Mouse (Mus musculus) retina, postnatal 1 day (tissue): ENCODE data around the gene Gbgt1.

Source experiments
- DNase-seq: peaks from one replicate; pipeline ENCODE4 v3.0.0-alpha.2; 2012

Gbgt1 gene

DNA sequence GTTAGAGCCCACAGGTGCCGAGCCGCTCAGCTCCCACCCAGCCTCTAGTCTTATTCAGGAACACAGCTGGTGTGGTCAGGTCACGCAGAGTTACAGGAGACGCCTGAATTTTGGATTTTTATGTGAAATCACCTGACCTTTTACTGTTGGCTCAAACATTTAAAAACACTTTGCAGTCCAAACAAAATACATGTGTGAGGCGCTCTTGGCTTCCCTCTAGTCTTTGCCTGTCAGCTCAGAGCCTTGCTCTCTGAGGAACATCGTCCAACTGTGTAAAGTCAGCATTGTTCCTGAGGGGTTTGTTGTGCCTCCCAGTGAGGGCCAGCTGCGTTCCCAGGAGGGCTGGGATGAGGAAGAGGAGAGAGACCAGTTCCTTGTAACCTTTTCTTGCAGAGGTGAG is 33.6 kb downstream of the Gbgt1 start:
- no peak for DNase-seq

DNA sequence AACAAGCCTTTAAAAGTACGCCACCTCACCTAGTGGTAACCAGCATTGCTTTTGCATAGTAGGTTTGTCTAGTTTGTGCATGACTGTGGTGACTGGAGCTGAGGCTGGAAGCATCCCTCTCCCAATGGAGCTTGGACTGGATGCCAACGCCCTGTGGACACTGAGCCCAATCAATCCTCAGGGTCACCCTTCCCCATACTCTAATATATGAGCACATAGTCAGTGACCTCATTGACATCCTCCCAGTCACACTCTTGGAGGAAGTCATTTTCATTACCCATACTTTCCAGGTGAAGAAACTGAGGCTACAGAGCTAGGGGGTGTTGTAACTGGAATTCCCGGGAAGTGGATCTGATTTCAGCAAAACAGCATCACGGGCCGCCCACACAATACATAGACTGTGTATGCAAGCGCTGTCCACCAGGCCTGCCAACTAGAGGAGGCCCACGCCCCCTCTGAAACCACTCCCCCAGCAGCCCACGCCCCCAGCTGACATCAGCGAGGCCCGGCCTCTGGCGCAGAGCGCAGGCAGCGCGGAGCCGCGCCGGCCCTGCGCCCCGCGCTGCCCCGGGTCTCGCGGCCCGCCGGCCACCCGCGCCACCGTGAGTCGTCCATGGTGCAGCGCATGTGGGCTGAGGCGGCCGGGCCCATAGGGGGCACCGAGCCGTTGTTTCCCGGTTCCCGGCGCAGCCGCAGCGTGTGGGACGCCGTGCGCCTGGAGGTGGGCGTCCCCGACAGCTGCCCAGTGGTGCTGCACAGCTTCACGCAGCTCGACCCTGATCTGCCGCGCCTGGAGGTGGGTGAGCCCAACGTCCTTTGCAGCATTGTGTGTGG is 36.5 kb downstream of the Gbgt1 start:
- DNase-seq = peak; percentile 95

DNA sequence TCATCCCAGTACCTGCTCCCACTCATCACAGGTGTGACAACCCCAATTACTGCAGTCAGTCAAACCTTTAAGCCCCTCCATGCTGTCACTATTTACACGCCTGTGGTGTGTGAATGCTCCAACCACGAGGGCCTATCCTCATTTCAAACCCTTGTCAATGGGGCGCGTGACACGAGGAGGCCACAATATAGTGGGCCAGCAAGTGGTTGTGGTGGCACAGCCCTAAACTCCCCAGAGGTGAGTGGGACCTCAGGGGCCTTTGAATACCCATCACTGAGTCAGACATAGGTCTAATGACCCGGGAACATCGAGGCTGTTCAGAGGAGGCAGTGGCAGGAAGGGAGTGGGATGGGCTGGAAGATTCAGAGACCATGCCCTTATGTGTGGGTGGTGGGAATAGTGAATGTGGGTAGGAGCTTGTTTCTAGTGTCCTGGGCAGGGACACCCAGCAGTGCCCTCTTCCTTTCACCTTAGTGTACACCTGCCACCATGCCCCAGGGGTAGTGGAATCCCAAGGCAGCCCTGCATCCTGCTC is 37.3 kb downstream of the Gbgt1 start:
- DNase-seq = no peak

DNA sequence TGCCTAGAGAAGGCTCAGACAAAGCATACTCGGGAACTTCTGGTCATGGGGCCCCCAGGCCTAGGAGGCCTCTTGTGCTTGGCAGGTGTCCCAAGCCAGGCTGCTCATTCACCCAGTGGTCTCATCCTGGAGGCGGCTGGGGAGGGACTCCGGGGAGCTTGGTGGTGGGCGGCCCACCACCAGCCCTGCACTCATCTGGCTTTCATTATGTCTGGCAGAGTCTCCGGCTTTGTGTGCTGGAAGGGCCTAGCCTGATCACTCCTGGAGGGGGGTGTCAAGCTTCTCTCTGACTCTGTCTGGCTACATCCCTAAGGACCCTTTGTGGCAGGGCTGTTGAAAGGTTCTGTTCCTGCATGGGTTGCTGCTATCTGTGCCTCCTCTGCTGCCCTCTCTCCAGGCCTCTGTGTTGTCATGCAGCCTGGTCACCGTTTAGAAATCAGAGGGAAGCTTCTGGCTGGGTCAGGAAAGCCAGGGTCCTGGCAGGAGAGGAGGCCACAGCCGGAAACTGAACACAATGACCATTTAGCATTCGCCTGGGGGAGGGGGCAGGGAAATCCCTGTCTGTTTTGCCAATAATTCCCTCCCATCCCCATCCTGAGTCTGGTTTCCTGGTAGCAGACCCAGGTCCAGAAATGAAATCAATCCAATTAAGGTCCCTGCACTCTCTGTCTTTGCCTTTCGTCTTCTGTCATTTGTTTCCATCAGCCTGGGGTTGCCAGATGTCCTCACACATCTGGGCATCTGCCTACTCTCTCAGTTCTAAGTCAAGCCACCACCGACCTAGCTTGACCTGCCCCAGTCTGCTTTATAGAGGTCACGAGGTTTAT is 38.0 kb downstream of the Gbgt1 start:
- DNase-seq = peak; percentile 54

DNA sequence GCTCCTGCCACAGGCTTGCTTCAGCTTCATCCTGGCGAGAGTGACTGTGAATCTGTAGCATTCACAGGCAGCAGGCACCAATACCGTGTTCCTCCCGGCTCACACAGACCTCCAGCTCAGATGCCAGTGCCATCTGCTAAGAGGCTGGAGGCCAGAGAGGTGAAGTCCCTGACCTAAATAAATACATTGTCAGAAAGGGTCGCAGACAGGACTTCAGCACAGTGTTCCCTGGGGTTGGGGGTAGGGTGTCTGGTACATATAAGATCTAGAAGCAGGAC is 38.5 kb downstream of the Gbgt1 start:
- DNase-seq = no peak

DNA sequence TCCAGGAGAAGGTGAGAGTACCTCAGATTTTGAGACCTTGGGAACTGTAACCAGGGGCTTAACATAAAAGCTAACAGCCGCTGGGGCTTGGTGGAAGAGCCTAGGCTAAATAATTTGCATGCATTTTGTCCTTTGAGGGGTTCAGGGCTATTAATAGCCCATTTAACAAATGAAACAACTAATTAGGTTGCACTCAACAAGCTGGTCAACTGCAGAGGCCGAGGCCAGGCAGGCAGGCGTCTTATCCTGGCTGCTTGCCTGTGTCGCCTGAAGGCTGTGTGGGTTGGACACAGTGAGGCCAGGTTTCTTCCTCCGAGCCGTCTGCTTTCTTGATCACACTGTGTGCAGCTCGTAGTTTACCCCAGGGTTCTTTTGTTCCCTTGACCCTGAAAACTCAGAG is 39.0 kb downstream of the Gbgt1 start:
- peak; percentile 69 for DNase-seq

DNA sequence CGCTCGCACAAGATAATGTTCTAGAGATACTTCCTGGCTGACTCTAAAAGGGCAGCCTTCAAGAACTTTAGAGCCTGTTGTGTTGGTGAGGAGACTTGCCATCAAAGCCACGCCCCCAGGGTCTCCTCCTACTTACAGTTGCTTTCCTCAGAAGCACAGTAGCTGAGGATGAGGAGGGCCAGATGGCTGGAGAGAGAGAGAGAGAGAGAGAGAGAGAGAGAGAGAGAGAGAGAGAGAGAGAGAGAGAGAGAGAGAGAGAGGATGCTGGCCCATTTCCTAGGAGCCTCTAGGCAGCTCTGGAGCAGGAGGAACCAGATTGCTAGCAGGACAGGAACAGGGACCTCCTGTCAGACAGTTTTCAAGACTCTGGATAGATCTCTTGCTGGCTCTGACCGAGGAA is 39.5 kb downstream of the Gbgt1 start:
- DNase-seq = peak; percentile 53

DNA sequence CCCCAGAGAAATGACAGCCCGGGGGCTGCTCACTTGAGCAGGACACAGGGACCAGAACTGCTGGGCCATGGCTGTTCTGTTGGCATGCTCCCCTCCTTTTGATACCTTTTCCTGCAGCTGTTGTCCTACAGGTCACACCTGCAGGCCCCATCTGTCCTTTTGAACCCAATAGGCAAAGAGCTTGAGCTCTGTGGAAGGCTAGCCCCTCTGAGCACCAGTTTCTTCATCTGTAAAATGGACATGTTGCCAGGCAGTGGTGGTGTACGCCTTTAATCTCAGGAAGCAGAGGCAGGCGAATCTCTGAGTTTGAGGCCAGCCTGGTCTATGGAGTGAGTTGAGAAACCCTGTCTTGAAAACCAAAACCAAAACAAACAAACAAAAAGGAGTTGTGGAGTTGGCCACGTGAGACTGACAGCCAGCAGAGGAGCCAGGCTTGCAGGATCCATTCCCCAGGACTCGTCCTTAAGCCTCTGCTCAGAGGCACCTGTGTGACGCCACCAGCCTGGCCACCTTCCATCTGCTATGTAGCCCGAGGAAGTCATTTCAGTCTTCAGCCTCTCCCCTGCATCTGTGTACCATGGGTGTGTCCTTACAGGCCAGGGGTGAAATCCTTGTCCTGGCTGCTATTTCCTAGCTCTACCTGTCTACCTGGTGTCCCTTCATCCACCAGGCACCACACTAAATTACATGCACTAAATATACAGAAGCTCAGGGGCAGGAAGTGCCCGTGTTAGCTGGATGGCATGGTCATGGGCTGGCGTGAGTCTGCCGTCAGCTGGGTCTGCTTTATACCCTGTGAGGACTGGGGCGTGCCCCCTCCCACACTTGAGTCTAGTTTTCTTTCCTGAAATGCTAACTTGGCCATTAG is 40.3 kb downstream of the Gbgt1 start:
- no peak for DNase-seq

DNA sequence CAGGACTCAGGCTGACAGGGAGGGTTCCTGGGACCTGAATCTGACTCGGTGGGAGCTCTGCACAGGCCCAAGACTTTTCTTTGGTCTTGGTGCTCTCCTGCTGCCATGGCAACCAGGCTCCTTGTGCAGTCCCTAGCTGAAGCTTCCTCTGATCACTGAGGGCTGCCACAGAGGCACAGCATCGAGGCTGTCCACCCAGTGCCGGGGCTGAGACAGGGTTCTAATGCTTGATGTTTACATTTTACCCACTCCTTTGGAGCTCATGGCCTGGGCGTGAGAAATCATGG is 40.9 kb downstream of the Gbgt1 start:
- no peak for DNase-seq

DNA sequence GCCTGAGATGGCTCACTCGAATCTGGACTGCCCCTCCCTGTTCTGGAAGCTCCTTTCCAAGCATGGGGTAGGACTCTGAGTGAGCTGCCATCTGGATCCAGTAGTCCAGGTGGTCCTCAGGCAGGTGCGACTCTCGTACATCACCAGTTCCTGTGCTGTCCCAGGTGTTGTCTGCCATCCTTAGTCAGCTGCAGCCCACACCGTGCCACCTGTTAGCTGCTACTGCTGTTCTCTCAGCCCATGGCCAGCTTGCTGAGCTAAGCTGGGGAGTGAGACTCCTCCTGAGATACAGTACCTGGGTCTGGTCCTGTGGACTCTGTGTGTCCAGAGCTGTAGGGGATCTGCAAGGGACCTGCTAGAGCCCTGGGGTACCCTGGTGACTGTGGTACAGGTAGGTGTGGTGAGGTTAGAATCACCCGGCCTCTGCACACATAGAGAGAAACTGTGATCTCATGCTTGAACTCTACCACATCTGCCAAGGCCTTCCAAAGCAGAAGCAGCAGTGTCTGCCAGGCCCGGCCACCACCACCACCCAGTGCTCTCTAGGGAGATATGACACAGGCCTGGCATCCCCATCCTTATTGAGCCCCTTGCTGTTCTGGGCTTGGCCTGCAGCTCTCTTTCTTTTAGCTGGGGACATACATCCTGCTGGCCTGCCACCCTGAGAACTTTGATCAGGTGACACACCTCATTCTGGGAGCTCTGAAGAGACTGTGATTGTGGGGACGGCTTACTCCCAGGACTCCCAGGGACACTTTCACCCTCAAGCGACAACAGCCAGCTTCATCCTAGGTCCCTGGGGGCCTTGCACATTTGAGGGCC is 41.5 kb downstream of the Gbgt1 start:
- DNase-seq = no peak

DNA sequence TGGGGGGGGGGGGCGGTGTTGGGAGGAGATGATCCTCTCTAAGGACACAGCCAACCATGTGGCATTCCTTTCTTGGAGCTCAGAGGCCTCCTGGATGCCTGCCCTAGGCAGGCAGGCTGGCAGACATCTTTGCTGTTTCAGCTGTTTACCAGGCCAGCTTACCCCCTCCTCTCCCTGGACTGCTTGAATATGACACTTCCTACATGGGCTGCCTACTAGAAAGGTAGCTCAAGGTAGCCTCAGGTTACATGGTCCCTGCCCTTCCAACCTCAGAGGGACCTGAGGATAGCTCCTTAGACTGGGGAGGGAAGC is 42.1 kb downstream of the Gbgt1 start:
- DNase-seq = peak; percentile 48

DNA sequence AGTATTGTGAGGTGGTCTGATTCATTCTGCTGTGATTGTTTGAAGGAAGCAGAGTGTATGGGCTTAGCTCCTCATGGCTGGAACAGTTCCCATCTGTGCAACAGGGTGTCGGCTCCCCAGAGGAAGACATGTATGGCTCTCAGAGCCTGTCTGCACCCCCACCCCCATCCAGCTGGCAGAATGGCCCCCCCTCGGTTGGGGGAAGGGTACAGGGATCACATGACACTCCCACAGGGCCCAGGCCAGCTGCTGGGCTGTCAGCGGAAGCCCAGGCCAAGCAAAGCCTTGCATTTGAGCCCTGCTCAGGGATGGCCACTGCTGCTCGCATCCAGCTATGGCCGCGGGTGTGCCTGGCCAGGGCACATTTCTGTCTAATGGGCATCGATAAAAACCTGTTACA is 42.5 kb downstream of the Gbgt1 start:
- peak; percentile 88 for DNase-seq

DNA sequence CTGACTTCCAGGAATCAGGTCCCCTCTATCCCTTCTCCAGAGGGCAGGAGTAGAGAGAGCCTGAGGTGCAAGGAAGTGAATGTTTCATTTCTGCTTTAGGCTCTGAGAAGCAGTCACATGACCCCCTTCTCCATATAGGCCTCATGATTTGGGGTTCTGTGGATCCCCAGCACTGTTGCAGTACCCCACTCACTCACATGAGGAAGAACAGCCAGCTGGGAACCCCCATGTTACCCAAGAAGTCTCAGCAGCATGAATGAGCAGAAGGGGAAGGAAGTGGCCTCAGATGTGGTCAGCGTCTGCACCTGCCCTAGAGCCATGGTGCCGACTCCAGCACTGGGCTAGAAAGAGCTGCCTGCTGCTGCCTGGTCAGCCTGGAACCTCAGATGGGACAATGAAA is 43.3 kb downstream of the Gbgt1 start:
- DNase-seq = no peak

DNA sequence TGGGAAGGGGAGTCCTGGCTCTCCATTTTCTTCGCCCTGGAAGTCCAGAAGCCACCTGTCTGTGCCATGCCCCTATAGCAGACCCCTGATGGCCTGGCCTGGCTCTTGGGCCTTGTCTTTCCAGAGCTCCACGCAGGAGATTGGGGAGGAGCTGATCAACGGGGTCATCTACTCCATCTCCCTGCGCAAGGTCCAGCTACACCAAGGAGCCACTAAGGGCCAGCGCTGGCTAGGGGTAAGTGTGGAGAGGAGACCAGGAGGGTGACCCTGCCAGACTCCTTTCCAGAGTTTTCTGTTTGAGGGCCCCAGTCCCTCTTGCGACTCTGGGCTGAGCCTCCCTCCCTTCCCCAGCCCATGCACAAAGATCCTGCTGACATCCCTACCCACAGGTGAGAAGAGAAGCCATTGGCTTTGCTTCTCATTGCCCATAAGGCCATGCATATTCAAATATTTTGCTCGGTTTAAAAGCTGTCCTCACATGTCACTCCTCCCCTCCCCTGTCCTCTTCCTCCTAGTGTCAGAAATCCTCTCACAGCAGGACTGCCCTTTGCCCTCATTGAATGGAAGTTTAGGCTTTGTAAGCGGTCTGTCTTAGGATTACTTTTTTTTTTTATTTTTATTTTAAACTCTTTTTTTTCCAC is 44.0 kb downstream of the Gbgt1 start:
- no peak for DNase-seq

DNA sequence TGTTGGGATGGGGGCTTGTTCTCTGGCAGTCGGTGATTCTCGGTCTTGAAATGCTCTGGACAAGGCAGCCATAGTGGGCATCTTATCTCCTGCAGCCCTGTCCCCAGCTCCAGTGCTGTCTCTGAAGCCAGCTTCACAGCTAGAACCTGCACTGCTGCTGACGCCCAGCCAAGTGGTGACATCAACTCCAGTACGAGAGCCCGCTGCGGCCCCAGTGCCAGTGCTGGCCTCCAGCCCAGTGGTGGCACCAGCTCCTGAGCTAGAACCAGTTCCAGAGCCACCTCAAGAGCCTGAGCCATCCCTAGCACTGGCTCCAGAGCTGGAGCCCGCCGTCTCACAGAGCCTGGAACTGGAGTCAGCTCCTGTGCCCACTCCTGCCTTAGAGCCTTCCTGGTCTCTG is 47.2 kb downstream of the Gbgt1 start:
- DNase-seq = no peak

DNA sequence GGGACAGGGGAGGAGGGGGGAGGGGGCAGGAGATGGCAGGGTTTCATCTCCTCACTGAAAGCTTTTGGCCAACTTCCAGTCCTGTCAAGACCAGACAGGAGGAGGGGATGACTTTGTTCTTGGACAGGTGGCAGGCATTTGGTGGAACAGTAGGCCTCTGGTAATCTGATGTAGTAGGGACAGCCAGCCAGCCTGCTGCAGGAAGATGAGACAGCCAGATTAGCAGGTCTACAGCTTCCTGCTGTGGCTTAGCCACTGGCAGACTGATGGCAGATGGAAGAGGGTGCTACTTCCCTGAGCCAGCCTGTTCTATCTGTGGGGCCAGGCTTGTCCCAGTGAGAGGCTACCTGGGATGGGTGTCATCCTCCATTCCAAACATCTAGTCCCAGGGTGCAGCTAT is 49.3 kb downstream of the Gbgt1 start:
- peak; percentile 81 for DNase-seq

DNA sequence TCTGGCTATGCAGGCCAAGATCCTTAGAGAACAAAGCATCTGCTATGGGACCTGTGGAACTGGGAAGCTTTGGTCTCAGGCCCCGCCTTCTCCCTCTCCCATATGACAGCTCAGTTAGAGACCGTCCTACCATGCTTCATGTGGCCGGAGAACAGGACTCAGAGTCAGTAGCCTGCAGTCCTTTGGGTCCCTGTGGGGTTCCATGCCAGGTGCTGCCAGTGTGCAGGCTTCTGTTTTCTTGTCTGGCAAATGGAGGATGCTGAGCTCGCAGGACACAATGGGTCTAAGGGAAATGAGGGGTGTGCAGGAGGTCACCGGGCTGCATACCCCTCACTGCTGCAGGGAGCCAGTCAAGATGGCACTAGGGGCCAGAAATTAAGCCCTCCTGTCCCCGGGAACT is 49.9 kb downstream of the Gbgt1 start:
- DNase-seq = no peak

DNA sequence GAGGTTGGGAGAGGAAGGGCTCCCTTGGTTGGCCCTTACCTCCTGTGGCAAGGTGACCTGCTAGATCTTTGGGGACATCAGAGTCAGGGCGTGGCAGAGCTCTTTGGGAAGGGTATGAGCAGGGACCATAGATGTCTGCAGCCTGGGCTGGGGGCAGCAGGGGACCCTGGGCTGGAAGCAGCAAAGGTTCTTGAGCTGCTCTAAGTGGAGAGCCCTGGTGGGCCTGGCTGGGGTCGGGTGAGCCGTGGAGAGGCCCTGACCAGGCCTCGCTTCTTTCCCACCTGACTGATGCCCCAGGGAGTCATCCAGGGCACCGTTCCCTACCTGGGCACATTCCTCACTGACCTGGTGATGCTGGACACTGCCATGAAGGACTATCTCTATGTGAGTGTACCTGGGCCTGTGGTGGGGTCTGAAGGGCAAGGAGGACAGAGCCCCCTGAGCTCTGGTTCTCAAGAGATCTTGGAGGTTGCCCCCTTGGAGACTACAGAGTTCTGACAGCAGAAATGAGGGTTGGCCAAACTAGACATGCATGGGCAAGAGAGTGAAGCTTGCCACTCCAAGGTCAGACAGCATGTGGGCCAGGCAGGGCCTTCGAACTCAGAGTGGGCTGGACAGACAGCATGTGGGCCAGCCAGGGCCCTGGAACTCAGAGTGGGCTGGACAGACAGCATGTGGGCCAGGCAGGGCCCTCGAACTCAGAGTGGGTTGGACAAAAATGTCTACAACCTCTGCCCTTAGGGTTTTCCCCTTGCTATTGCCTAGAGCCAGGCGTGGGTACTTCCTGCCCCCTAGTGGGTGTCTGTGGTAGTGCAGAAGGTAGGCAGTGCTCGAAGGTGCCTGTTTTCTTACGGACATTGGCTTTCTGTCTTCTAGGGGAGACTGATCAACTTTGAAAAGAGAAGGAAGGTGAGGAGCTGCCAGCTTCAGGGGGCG is 50.8 kb downstream of the Gbgt1 start:
- DNase-seq = peak; percentile 86

DNA sequence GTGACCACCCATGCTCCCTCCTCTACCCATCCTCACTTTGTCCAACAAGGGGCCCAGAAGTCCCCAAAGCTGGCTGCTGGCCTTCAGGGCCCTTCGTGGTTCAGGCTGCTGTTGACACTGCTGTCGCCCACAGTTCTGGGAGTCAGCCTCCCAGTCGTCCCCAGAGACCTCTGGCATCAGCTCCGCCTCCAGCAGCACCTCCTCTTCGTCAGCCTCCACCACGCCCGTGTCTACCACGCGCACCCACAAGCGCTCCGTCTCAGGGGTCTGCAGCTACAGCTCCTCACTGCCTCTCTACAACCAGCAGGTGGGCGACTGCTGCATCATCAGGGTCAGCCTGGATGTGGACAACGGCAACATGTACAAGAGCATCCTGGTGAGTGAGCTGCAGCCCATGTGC is 52.5 kb downstream of the Gbgt1 start:
- no peak for DNase-seq

DNA sequence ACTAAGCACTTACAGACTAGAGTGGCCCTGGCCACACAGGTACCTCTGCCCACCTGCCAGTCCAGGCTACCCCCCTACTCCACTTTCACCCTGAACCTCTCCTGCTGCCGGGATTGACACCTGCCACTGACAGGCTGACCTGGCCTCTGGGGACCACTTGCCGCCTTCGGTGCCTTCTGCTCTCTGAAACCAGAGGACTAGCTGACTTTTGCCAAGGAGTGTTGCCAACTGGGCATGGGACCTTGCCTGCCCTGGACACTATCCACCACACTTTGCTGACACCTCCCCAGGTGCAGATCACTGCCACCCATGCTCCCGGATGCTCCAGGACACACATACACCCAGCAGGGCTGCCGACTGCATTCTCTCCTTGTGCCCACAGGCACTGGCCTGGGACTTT is 55.6 kb downstream of the Gbgt1 start:
- DNase-seq = no peak
